Mouse (Mus musculus) embryonic facial prominence, embryonic 11.5 days (tissue): ENCODE data around the gene Rwdd2b. TPM values are rescaled to one million over a fixed set of nuclear protein-coding genes. Genes with fewer than 3 reads are reported as not detected.

Experiments
- ATAC-seq: fragments of 200-750 bp; cut with Nextera tagmentation; replicated peaks from 2 replicates; pipeline ENCODE4 v1.8.0; 2017; ENCODE audit warnings: low read depth; ENCODE audit not compliant: insufficient number of reproducible peaks, low FRiP score, low TSS enrichment
- DNase-seq: peaks from one replicate; pipeline ENCODE4 v3.0.0-alpha.2; 2015; ENCODE audit warnings: low spot score
- H3K27ac ChIP-seq: fragments of 300-500 bp; sonication (generic); replicated peaks from 2 replicates; pipeline ENCODE4 v1.5.1; 2014; ENCODE audit warnings: mild to moderate bottlenecking, low read depth, low read length, control low read depth
- H3K27me3 ChIP-seq: fragments of 300-500 bp; sonication (generic); 2 replicates; pipeline ENCODE4 v1.6.1; 2014; ENCODE audit warnings: mild to moderate bottlenecking, low read length, moderate library complexity, mixed read lengths; ENCODE audit not compliant: control insufficient read depth, insufficient read depth
- H3K36me3 ChIP-seq: fragments of 300-500 bp; sonication (generic); replicated peaks from 2 replicates; pipeline ENCODE4 v1.6.1; 2014; ENCODE audit warnings: low read depth, mild to moderate bottlenecking, low read length, moderate library complexity, mixed read lengths; ENCODE audit not compliant: control insufficient read depth, insufficient read depth
- H3K4me1 ChIP-seq: fragments of 300-500 bp; sonication (generic); 2 replicates; pipeline ENCODE4 v1.6.1; 2014; ENCODE audit warnings: low read length, mixed read lengths; ENCODE audit not compliant: control insufficient read depth, insufficient read depth
- H3K4me2 ChIP-seq: fragments of 300-500 bp; sonication (generic); 2 replicates; pipeline ENCODE4 v1.6.1; 2014; ENCODE audit warnings: low read depth, mild to moderate bottlenecking, control low read depth, low read length, moderate library complexity
- H3K4me3 ChIP-seq: fragments of 300-500 bp; sonication (generic); 2 replicates; pipeline ENCODE4 v1.5.1; 2014; ENCODE audit warnings: low read depth, low read length, control low read depth
- H3K9ac ChIP-seq: fragments of 300-500 bp; sonication (generic); replicated peaks from 2 replicates; pipeline ENCODE4 v1.6.1; 2014; ENCODE audit warnings: mild to moderate bottlenecking, control low read depth, low read length
- H3K9me3 ChIP-seq: fragments of 300-500 bp; sonication (generic); replicated peaks from 2 replicates; pipeline ENCODE4 v1.6.1; 2016; ENCODE audit warnings: mild to moderate bottlenecking, low read length, inconsistent platforms, mixed read lengths; ENCODE audit not compliant: control insufficient read depth
- WGBS: fragments of 180-500 bp; shearing (Covaris S2); extraction: QIAGEN DNeasy Blood & Tissue Kit; methylation state at CpG from one replicate; pipeline ENCODE4 v1.1.7; 2014; 5-methylcytosine and 5-hydroxymethylcytosine counted together
- polyA plus RNA-seq: library from polyadenylated mRNA; unstranded; fragments of >200 nt; fragmentation: Nextera tagmentation; extraction: Ambion mirVana; gene quantifications from 2 replicates; pipeline ENCODE4 v1.2.1, GENCODE M21; 2014

Gene Rwdd2b
- polyA plus RNA-seq, 1 experiment from 2014 or later = 14.7 TPM

DNA sequence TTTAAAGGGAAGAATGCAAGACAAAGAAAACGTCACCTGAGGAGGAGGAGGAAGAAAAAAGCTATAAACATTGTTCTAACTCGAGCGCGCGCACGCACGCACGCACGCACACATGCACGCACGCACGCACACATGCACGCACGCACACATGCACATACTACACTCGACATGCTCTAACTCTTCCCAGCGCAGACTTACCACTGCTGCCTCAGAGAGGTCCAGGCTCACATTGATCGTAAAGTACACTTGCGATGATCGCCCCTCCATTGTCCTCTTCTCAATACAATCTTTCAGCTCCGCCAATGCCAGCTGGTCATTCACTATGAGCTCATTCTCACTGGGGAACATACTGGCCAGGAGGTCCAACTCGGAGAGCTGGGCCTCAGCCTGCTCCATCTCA is 3.3 kb downstream of the Rwdd2b start:
- DNase-seq = no peak
- ATAC-seq = no peak
- WGBS = 93% methylated on average over 21 of the region's 21 CpGs

DNA sequence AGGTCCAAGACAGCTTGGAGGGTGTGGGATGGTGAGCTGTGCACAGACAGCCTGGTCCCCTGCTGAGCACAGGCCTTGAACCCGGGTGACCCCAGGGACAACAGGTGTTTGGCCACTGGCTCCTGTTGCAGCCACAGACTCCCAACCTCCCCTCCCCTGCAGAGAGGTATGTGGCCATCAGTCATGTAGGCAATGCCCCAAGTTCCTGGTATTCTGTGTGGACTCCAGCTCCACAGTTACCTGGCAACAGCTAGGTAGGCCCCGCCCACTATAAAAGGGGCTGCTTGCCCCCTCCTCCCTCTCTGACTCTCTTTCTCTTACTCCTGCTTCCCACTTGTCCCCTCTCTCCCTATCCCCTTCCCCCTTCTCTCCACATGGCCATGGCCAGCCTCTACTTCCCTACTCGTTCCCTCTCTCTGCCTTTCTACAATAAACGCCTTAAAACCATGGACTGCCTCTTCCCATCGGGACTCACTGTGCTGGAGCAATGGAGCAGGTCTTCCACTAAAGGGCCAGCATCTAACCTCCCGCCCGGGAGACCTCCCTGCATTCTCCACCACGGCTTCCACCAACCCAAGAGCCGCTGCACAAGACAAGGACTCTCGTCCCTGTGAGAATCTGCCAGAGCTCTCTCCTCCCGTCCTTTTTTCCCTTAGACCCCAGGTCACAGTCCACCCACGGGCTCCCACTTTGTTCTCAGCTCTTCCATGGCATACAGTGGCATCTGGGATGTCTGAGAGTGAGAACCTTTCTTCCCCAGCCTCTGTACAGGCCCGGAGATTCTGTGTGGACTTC is 4.8 kb downstream of the Rwdd2b start:
- no peaks in the 10 kb centered on the region for H3K27me3 ChIP-seq
- no peaks in the 10 kb centered on the region for H3K36me3 ChIP-seq
- no peaks in the 10 kb centered on the region for H3K4me1 ChIP-seq
- 86% methylated on average over 13 of the region's 13 CpGs for WGBS
- DNase-seq = no peak
- H3K9me3 ChIP-seq = no peaks in the 10 kb centered on the region
- no peak for ATAC-seq
- no peak overlapping the region for H3K27ac ChIP-seq
- no peak overlapping the region for H3K9ac ChIP-seq
- H3K4me3 ChIP-seq = no peak overlapping the region
- no peak overlapping the region for H3K4me2 ChIP-seq

More for the DNA sequence above, 3.3 kb downstream of the Rwdd2b start:
- no peaks in the 10 kb centered on the region for H3K9me3 ChIP-seq
- H3K36me3 ChIP-seq = no peaks in the 10 kb centered on the region
- no peak overlapping the region for H3K27ac ChIP-seq
- H3K9ac ChIP-seq = no peak overlapping the region
- H3K27me3 ChIP-seq = no peaks in the 10 kb centered on the region
- H3K4me1 ChIP-seq = no peaks in the 10 kb centered on the region
- no peak overlapping the region for H3K4me3 ChIP-seq
- H3K4me2 ChIP-seq = no peak overlapping the region

DNA sequence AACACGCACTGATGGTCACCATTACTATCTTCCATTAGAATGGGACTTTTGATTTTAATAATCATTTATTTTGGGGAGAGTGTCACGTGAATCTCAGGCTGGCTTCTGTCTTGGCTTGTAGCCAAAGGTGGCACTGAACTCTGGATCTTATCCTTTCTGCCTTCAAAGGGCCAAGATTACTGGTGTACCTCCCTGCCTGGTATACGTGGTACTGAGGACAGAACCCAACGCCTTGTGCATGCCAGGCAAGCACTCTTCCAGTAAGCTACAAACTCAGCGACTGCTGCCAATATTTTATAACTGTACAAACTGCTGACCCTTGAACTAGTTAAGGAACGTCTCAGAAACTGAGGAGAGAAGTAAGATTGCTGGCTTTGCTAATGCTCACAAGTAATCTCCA is 5.4 kb downstream of the Rwdd2b start:
- no peak overlapping the region for H3K4me2 ChIP-seq
- H3K27ac ChIP-seq = no peak overlapping the region
- no peak overlapping the region for H3K9ac ChIP-seq
- H3K36me3 ChIP-seq = no peaks in the 10 kb centered on the region
- 84% methylated on average over 6 of the region's 6 CpGs for WGBS
- ATAC-seq = no peak
- no peaks in the 10 kb centered on the region for H3K4me1 ChIP-seq
- H3K27me3 ChIP-seq = no peaks in the 10 kb centered on the region
- DNase-seq = no peak
- no peaks in the 10 kb centered on the region for H3K9me3 ChIP-seq
- H3K4me3 ChIP-seq = no peak overlapping the region

DNA sequence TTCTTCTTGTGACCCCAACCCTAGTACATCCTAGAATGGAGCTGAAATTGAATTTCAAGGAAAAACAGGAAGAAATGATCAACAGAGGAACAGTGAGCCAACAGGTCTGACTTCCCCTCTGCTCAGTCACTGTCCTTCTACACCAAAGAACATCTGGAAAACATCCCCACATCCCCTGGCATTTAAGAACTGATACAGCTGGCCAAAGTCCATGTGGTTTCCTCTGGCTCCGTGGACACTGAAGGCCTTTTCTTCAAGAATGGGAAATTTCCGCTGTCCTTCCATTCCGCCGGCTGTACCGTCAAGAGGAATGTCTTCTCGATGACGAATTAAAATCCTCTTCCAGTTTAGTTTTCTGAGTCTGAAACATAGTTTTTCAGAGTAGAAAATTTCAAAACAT is 6.1 kb downstream of the Rwdd2b start:
- Histone ChIP-seq H3K27me3 (no peaks in the 10 kb centered on the region), H3K4me3 (no peak overlapping the region), H3K27ac (no peak overlapping the region), H3K4me2 (no peak overlapping the region), H3K4me1 (no peaks in the 10 kb centered on the region), H3K36me3 (no peaks in the 10 kb centered on the region), H3K9me3 (no peaks in the 10 kb centered on the region), H3K9ac (no peak overlapping the region)
- WGBS = 87% methylated on average over 7 of the region's 7 CpGs
- DNase-seq (no peak), ATAC-seq (no peak)

DNA sequence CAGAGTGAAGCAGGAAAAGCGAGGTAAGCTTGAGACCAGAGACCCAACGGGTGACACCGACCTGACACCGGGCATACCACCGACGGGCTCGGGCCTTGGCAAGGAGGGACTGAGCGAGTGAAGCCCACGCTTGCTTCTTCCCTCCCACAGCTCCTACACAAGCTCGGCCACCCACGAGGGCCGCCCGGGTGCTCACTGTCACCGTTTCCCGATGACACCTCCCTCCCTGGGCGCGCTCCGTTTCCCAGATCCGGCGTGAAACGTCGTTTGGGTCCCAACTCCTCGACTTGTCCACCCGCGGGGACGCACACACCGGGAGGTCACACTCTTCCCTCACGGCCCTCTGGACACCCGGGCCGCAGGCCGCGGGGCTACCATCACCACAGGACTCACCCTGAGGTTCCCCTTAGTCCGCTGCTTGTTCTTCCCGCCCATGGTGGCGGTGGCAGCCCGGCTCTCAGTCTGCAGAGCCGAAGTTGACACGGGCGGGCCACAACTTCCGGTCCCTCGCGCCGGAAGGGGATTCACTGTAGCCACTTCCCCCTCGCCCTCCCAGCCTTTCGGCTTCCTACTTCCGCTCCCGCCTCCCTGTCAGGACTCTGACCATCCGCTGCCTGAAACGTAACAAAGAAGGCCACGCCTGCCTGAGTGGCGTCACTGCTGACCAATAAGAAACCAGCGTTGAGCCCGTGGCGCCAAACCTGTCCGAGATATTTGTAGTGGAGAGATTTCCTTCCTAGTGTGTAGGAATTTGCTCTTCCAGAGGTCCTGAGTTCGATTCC is 8.1 kb downstream of the Rwdd2b start, which contains the start of gene Ltn1:
Ltn1 (minus strand) TSS at position 580 of the 782 bp plus-strand sequence.
- ATAC-seq (peak; percentile 97), DNase-seq (peak; percentile 99)
- Histone ChIP-seq H3K36me3 (no peaks in the 10 kb centered on the region), H3K4me2 (peak within 1 kb of the TSS; percentile 54), H3K9me3 (no peaks in the 10 kb centered on the region), H3K9ac (peak within 1 kb of the TSS; percentile 86), H3K4me3 (peak within 1 kb of the TSS; percentile 87), H3K27ac (no peak within 1 kb of the TSS), H3K27me3 (no peaks in the 10 kb centered on the region), H3K4me1 (no peaks in the 10 kb centered on the region)
- under 1% methylated on average over 55 of the region's 56 CpGs for WGBS

DNA sequence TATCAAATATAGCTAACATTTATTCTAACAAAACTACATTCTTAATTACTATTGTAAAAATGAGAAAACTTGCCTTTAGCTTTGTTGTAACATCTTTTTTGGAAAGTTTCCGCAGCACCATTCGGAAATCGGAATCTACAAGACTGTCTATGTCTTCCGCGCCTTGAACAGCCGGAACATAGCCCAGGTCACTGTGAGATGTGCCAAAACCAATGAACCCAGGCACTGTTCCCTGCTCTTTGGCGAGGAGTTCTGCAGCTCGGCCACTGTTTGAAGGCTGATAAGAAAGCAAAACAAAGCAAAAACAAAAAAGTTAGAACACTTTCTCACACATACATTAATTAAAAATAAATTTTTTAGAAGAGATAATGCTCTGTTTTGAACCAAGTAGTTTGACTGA is 12.9 kb downstream of the Rwdd2b start:
- no peak for DNase-seq
- no peaks in the 10 kb centered on the region for H3K9me3 ChIP-seq
- H3K27me3 ChIP-seq = no peaks in the 10 kb centered on the region
- H3K36me3 ChIP-seq = peaks cover 8% of the 10 kb centered on the region
- no peak overlapping the region for H3K4me3 ChIP-seq
- no peaks in the 10 kb centered on the region for H3K4me1 ChIP-seq
- no peak overlapping the region for H3K9ac ChIP-seq
- 93% methylated on average over 8 of the region's 8 CpGs for WGBS
- H3K27ac ChIP-seq = no peak overlapping the region
- ATAC-seq = no peak
- no peak overlapping the region for H3K4me2 ChIP-seq

DNA sequence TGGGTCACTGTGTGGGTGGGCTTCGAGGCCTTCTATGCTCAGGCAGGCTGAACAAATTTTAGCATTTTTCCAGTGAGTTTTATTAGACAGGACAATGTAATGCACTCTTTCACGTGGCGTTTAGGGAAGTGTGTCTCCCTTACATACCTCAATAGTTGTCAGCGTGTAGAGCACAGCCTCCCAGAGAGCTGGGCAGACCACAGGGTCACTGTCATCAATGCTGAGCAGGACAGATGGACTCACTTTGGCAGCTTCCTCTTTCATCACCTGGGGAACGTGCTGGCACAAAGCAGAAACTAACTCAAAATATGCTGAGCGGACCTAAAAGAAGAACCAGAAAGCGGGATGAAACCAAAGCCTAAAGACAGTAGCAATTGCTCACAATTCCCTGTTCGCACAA is 19.7 kb downstream of the Rwdd2b start:
- H3K36me3 ChIP-seq = peaks cover 26% of the 10 kb centered on the region
- WGBS = 94% methylated on average over 8 of the region's 8 CpGs

DNA sequence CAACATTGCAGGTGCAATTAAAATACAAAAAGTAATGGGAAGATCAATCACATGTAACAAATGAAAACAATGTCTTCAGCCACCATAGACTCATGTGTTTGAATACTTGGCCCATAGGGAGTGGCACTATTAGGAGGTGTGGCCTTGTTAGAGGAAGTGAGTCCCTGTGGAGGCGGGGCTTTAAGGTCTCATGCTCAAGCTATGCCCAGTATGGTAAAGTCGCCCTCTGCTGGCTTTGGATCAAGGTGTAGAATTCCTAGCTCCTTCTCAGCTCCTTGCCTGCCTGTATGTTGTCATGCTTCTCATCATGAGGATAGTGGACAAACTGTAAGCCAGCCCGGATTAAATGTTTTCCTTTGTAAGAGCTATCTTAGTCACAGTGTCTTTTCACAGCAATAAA is 35.4 kb downstream of the Rwdd2b start:
- ATAC-seq (no peak), DNase-seq (peak; percentile 8)
- 83% methylated on average over 3 of the region's 3 CpGs for WGBS
- H3K4me1 ChIP-seq = no peaks in the 10 kb centered on the region
- no peaks in the 10 kb centered on the region for H3K27me3 ChIP-seq
- H3K4me2 ChIP-seq = no peak overlapping the region
- no peak overlapping the region for H3K4me3 ChIP-seq
- H3K36me3 ChIP-seq = peaks cover 4% of the 10 kb centered on the region
- no peak overlapping the region for H3K9ac ChIP-seq
- H3K27ac ChIP-seq = no peak overlapping the region
- H3K9me3 ChIP-seq = no peaks in the 10 kb centered on the region

More for the DNA sequence above, 19.7 kb downstream of the Rwdd2b start:
- H3K4me1 ChIP-seq = no peaks in the 10 kb centered on the region
- H3K27ac ChIP-seq = no peak overlapping the region
- no peak overlapping the region for H3K9ac ChIP-seq
- no peak overlapping the region for H3K4me3 ChIP-seq
- ATAC-seq = no peak
- no peaks in the 10 kb centered on the region for H3K27me3 ChIP-seq
- H3K4me2 ChIP-seq = no peak overlapping the region
- no peaks in the 10 kb centered on the region for H3K9me3 ChIP-seq
- DNase-seq = no peak
